Mouse (Mus musculus) neural tube, embryonic 12.5 days (tissue): ENCODE measurements around the gene Lmf2. TPM values are rescaled to one million over a fixed set of nuclear protein-coding genes. Genes with fewer than 3 reads are reported as not detected.

Source experiments
- ATAC-seq: fragments of 200-750 bp; cut with Nextera tagmentation; 2 replicates; pipeline ENCODE4 v1.8.0; 2017; ENCODE audit warnings: low read depth, mild to moderate bottlenecking, moderate TSS enrichment, moderate library complexity; ENCODE audit not compliant: low FRiP score
- H3K27ac ChIP-seq: fragments of 300-500 bp; sonication (generic); 2 replicates; pipeline ENCODE4 v1.5.1; 2016
- H3K27me3 ChIP-seq: fragments of 300-500 bp; sonication (generic); replicated peaks from 2 replicates; pipeline ENCODE4 v1.6.1; 2016; ENCODE audit warnings: mild to moderate bottlenecking
- H3K36me3 ChIP-seq: fragments of 300-500 bp; sonication (generic); 2 replicates; pipeline ENCODE4 v1.6.1; 2016; ENCODE audit warnings: mild to moderate bottlenecking
- H3K4me1 ChIP-seq: fragments of 300-500 bp; sonication (generic); 2 replicates; pipeline ENCODE4 v1.6.1; 2016
- H3K4me2 ChIP-seq: fragments of 300-500 bp; sonication (generic); replicated peaks from 2 replicates; pipeline ENCODE4 v1.6.1; 2016; ENCODE audit warnings: mild to moderate bottlenecking
- H3K4me3 ChIP-seq: fragments of 300-500 bp; sonication (generic); 2 replicates; pipeline ENCODE4 v1.5.1; 2016
- H3K9ac ChIP-seq: fragments of 300-500 bp; sonication (generic); 2 replicates; pipeline ENCODE4 v1.6.1; 2016; ENCODE audit warnings: mild to moderate bottlenecking
- H3K9me3 ChIP-seq: fragments of 300-500 bp; sonication (generic); 2 replicates; pipeline ENCODE4 v1.6.1; 2016; ENCODE audit warnings: mild to moderate bottlenecking
- WGBS: fragments of 180-500 bp; shearing (Covaris S2); methylation state at CpG from one replicate; pipeline ENCODE4 v1.1.7; 2016; 5-methylcytosine and 5-hydroxymethylcytosine counted together
- polyA plus RNA-seq: library from polyadenylated mRNA; unstranded; fragments of >200 nt; fragmentation: Nextera tagmentation; extraction: Ambion mirVana; gene quantifications from 2 replicates; pipeline ENCODE4 v1.2.1, GENCODE M21; 2016

Gene Lmf2
- polyA plus RNA-seq, 1 experiment from 2014 or later = 42.2 TPM

DNA sequence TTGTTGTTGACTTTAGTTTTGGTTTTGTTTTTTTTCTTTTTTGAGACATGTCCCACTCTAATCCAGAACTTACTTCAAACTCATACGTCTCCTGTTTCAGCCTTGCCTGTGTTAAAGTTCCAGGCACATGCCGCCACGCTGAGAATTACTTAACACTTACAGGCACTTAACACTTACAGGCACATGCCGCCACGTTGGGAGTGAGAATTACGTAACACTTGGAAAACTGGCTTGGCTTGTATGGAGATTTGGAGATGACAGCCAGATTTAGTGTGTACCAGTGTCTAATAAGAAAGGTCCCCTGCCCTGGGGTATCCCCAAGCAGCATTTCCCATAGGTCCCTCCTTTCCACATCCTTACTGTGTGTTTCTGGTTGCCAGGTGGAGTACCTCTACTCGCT lies 7.6 kb upstream of the Lmf2 start:
- Histone ChIP-seq H3K9ac (no peak overlapping the region), H3K27me3 (no peaks in the 10 kb centered on the region), H3K4me1 (no peaks in the 10 kb centered on the region), H3K36me3 (peaks cover 81% of the 10 kb centered on the region), H3K9me3 (no peaks in the 10 kb centered on the region), H3K27ac (no peak overlapping the region), H3K4me3 (no peak overlapping the region), H3K4me2 (no peak overlapping the region)
- ATAC-seq = no peak
- 96% methylated on average over 7 of the region's 7 CpGs for WGBS

DNA sequence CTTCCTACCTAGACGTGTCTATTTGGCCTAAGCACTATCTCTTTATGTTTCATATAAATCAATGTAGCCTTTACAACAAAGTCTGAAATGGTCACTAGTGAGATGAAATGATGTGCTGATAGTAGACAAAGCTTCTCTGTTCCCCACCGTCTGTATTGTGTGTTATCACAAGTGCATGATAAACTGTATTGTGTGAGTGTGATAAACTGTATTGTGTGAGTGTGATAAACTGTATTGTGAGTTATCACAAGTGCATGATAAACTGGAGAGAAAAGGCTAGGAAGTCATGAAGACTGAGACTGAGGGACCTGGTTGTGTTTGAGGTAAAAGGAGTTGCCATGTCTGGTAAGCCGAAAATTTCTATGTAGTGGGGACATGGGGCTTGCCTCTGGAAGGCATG lies 3.3 kb upstream of the Lmf2 start:
- H3K36me3 ChIP-seq = peaks cover 42% of the 10 kb centered on the region
- no peak for ATAC-seq
- no peaks in the 10 kb centered on the region for H3K27me3 ChIP-seq
- no peak overlapping the region for H3K4me2 ChIP-seq
- H3K4me3 ChIP-seq = no peak overlapping the region
- peaks cover 19% of the 10 kb centered on the region for H3K4me1 ChIP-seq
- no peaks in the 10 kb centered on the region for H3K9me3 ChIP-seq
- H3K27ac ChIP-seq = no peak overlapping the region
- 92% methylated on average over 3 of the region's 3 CpGs for WGBS
- H3K9ac ChIP-seq = no peak overlapping the region

DNA sequence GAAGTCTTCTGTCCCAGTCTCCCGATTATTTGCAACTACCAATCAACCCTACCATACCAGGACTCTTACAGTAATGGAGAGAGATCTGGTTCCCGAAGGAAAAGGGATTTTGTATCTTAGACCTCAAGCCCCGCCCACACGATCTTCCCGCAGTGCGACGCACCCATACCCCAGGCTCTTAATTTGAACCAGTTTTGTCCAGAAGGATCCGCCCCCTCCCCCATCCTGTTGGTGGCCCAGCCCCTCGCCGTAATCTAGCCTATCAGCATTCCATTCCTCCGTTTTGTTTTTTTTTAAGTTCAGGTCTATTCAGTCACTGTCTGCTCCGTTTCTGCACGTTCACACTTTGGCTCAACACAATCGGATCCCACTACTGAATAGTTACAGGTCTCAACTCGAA lies 913 bp upstream of the Lmf2 start:
- H3K27ac ChIP-seq = no peak overlapping the region
- H3K4me2 ChIP-seq = peak overlapping the region; percentile 79
- peaks cover 44% of the 10 kb centered on the region for H3K36me3 ChIP-seq
- no peaks in the 10 kb centered on the region for H3K9me3 ChIP-seq
- peaks cover 19% of the 10 kb centered on the region for H3K4me1 ChIP-seq
- peak overlapping the region; percentile 78 for H3K4me3 ChIP-seq
- no peaks in the 10 kb centered on the region for H3K27me3 ChIP-seq
- ATAC-seq = peak; percentile 61
- under 1% methylated on average over 15 of the region's 15 CpGs for WGBS
- H3K9ac ChIP-seq = peak overlapping the region; percentile 80

DNA sequence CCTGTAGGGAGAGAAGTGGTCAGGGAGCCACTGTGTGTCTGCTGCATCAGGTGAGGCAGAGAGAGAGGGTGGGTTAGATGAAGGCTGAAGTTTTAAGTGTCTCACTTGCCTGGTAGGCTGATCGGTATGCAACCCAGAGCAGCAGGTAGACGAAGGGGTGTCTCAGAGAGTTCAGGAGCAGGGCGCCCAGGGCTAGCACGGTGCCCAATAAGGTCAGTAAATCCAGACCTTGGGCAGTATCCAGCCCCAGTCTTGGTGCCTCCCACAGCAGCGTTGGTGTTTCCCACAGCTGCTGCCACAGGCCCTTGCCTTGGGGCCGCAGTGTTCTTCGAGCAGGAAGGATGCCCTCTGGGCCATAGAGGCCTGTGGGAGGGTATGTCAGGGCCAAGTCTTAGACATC lies 1.0 kb downstream of the Lmf2 start:
- no peak for ATAC-seq
- H3K36me3 ChIP-seq = peaks cover 43% of the 10 kb centered on the region
- peak overlapping the region; percentile 79 for H3K4me2 ChIP-seq
- peak overlapping the region; percentile 80 for H3K9ac ChIP-seq
- no peak overlapping the region for H3K27ac ChIP-seq
- H3K4me3 ChIP-seq = peak overlapping the region; percentile 78
- H3K9me3 ChIP-seq = no peaks in the 10 kb centered on the region
- H3K4me1 ChIP-seq = peaks cover 19% of the 10 kb centered on the region
- 88% methylated on average over 7 of the region's 7 CpGs for WGBS
- H3K27me3 ChIP-seq = no peaks in the 10 kb centered on the region

DNA sequence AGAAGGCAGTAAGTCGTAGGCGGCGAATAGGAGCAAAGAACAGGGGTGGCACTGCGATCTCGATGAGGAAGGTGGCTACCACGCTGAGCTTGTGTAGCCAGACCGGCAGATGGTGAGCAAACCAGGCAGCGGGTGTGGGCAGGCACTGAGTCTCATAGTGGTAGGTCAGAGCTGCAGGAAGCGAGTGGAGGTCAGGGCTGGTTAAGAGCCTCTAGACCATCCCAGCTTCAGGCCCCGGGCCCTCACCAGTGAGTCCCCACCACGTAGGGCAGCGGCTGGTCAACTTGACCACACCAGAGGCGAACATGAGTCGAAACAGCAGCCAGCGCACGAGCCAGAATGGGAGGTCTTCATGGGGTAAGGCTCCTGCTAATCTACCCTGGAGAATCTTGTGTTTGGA lies 1.6 kb downstream of the Lmf2 start:
- Histone ChIP-seq H3K4me3 (0 out of 2 replicates have a peak overlapping the region, but pooled peaks have one; percentile 78), H3K9ac (no peak overlapping the region)

DNA sequence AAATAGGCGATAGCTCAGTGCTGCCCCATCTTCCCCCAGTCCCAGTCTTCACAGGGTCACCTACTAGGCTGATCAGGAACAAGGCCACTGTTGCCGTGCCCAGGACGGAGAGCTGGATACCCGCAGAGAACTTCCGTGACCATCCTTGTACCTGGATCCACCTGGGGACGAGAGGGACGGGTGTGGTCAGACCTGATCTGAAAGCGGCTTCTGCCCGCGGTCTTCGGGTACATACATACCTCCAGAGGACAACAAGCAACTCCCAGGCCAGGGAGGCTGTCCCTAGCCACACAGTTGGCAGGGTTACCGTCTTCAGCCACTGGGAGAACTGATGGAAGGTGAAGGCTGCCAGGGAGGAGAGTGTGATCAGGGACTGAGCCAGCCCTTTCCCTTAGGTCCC lies 2.7 kb downstream of the Lmf2 start:
- Histone ChIP-seq H3K9me3 (no peaks in the 10 kb centered on the region), H3K9ac (no peak overlapping the region), H3K4me2 (no peak overlapping the region), H3K4me3 (no peak overlapping the region), H3K4me1 (peaks cover 19% of the 10 kb centered on the region), H3K27ac (no peak overlapping the region), H3K36me3 (peaks cover 39% of the 10 kb centered on the region), H3K27me3 (no peaks in the 10 kb centered on the region)
- WGBS = 97% methylated on average over 12 of the region's 12 CpGs
- no peak for ATAC-seq

More for the DNA sequence above, 1.6 kb downstream of the Lmf2 start:
- Histone ChIP-seq H3K27me3 (no peaks in the 10 kb centered on the region), H3K4me1 (peaks cover 19% of the 10 kb centered on the region), H3K27ac (no peak overlapping the region), H3K4me2 (peak overlapping the region; percentile 79), H3K9me3 (no peaks in the 10 kb centered on the region), H3K36me3 (peaks cover 43% of the 10 kb centered on the region)
- 94% methylated on average over 16 of the region's 16 CpGs for whole genome bisulfite sequencing
- no peak for ATAC-seq

DNA sequence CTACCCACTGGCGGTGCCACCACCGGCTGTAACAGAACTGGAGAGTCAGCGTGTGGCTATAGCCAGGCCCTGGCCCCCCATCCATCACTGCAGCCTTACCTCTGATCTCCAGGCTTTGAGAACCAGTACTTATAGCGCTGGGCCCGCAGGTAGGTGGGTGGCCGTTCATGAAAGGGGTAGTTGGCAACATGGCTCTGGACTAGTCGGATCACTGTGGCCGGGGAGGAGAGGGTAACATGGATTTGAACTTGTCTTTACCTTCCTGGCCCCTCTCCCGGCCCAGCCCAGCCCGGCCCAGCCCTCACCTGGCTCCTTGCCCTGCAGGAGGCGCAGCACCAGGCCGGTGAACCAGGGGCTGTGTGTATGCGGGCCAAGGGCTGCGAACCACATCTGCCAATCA lies 3.4 kb downstream of the Lmf2 start:
- H3K9me3 ChIP-seq = no peaks in the 10 kb centered on the region
- H3K4me3 ChIP-seq = no peak overlapping the region
- H3K27ac ChIP-seq = no peak overlapping the region
- H3K36me3 ChIP-seq = peaks cover 39% of the 10 kb centered on the region
- WGBS = 94% methylated on average over 14 of the region's 14 CpGs
- ATAC-seq = no peak
- no peak overlapping the region for H3K9ac ChIP-seq
- peaks cover 15% of the 10 kb centered on the region for H3K4me1 ChIP-seq
- no peak overlapping the region for H3K4me2 ChIP-seq
- no peaks in the 10 kb centered on the region for H3K27me3 ChIP-seq

DNA sequence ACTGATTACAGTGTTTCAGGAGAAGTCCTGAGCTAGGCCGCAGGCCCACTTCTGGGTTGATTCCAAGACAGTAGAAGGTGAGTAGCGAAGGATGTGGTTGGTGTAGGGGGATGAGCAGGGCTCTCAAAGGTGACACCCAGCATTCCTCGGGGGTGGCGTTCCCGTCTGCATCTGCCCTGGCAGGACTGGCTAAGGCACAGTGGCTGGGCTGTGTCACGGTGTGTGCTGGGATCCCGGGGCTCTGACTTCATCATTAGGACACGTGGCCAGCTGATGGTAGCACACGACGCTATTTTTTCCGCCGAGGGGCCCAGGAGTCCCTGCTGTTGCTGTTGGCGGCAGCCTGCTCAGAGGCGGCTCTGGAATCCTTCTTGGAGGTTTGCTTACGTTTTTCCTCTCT lies 4.2 kb downstream of the Lmf2 start:
- H3K4me2 ChIP-seq = no peak overlapping the region
- no peak overlapping the region for H3K9ac ChIP-seq
- peaks cover 39% of the 10 kb centered on the region for H3K36me3 ChIP-seq
- H3K4me1 ChIP-seq = peaks cover 12% of the 10 kb centered on the region
- WGBS = 89% methylated on average over 15 of the region's 15 CpGs
- no peak overlapping the region for H3K27ac ChIP-seq
- ATAC-seq = no peak
- no peaks in the 10 kb centered on the region for H3K27me3 ChIP-seq
- no peaks in the 10 kb centered on the region for H3K9me3 ChIP-seq
- no peak overlapping the region for H3K4me3 ChIP-seq

DNA sequence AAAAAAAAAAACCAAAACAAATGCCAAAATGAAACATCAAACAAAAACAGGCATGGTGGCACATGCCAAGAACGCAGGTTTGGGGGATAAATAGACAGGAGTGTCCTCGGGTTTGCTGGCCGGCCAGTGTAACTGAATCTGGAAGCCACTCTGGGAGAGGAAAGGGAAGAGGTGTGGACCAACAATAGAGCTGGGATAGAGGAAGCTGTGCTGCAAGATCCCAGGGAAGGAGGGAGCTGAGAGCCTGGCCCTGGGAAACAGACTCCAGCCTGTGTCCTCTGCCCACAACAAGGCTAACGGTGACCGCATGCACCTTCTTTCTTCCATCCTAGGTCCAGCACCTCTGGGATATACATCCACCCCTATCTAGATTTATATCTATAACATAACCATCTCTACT lies 5.0 kb downstream of the Lmf2 start:
- Histone ChIP-seq H3K9ac (no peak overlapping the region), H3K4me1 (peaks cover 12% of the 10 kb centered on the region), H3K27me3 (no peaks in the 10 kb centered on the region), H3K9me3 (no peaks in the 10 kb centered on the region), H3K27ac (no peak overlapping the region), H3K4me3 (no peak overlapping the region), H3K36me3 (peaks cover 39% of the 10 kb centered on the region), H3K4me2 (no peak overlapping the region)
- WGBS = 85% methylated on average over 5 of the region's 5 CpGs
- ATAC-seq = no peak

DNA sequence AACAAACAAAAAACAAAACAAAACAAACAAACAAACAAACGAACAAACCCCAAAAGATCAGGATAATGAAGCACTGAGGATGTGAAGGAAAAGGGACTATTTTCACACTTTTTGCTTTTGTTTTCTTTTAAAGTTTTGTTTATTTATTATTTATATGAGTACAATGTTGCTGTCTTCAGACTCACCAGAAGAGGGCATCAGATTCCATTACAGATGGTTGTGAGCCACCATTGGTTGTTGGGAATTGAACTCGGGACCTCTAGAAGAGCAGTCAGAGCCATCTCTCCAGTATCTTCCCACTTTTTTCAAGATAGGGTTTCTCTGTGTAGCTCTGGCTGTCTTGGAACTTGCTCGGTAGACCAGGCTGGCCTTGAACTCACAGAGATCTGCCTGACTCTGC lies 12.1 kb downstream of the Lmf2 start:
- H3K9ac ChIP-seq = no peak overlapping the region
- no peaks in the 10 kb centered on the region for H3K9me3 ChIP-seq
- H3K4me1 ChIP-seq = no peaks in the 10 kb centered on the region
- H3K36me3 ChIP-seq = no peaks in the 10 kb centered on the region
- H3K27ac ChIP-seq = no peak overlapping the region
- ATAC-seq = no peak
- H3K4me3 ChIP-seq = no peak overlapping the region
- H3K27me3 ChIP-seq = no peaks in the 10 kb centered on the region
- H3K4me2 ChIP-seq = no peak overlapping the region
- 84% methylated on average over 3 of the region's 3 CpGs for WGBS

DNA sequence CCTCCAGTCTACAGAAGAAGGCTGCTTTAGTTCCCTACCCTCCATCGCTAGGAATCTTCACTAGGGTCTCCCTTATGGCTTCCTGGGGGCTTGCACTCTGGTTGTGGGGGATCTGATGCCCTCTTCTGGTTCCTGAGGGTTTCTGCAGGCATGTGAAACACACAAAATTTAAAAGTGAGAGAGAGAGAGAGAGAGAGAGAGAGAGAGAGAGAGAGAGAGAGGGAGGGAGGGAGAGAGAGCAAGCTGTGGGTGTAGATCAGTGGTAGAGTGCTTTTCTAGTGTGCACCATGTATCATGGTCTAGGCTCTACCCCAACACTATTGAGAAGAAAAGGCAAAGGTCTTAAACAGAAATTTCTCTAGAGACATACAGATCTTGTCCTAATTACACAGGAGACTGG lies 13.8 kb downstream of the Lmf2 start:
- Histone ChIP-seq H3K27ac (no peak overlapping the region), H3K4me1 (no peaks in the 10 kb centered on the region), H3K9ac (no peak overlapping the region), H3K4me3 (no peak overlapping the region), H3K27me3 (no peaks in the 10 kb centered on the region), H3K4me2 (no peak overlapping the region), H3K9me3 (no peaks in the 10 kb centered on the region), H3K36me3 (no peaks in the 10 kb centered on the region)
- ATAC-seq = no peak
- 48% methylated on average over 1 of the region's 1 CpGs for WGBS

DNA sequence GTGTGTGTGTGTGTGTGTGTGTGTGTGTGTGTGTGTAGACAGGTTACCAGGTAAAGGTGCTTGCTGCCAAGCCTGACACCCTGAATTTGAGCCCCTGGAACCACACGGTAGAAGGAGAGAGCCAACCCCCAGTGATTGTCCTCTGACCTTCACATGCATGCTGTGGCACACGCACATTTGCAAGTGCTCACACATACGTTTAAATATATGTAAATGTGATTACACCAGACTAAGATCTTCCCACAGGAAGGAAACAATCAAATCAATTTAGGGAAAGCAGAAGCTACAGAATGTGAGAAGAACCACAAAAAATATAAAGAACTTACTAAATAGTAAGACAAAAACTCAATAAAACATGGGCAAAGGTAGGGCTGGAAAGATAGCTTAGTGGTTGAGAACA lies 15.3 kb downstream of the Lmf2 start:
- ATAC-seq = no peak
- H3K4me1 ChIP-seq = no peaks in the 10 kb centered on the region
- no peaks in the 10 kb centered on the region for H3K36me3 ChIP-seq
- no peak overlapping the region for H3K4me3 ChIP-seq
- H3K4me2 ChIP-seq = no peak overlapping the region
- no peaks in the 10 kb centered on the region for H3K27me3 ChIP-seq
- 85% methylated on average over 3 of the region's 3 CpGs for WGBS
- no peak overlapping the region for H3K9ac ChIP-seq
- no peaks in the 10 kb centered on the region for H3K9me3 ChIP-seq
- H3K27ac ChIP-seq = no peak overlapping the region

DNA sequence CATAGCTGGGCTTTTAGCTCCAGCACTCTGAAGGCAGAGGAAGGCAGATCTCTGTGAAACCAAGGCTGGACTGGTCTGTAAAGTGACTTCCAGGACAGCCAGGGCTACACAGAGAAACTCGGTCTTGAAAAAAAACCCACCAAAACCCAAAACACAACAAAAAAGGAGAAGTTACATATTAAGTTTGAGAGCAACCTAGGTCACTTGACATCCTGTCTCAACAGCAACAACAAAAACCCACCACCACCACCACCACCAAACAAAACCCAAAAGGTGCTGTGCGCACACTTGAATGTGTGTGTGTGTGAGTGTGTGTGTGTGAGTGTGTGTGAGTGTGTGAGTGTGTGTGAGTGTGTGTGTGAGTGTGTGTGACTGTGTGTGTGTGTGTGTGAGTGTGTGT lies 15.8 kb downstream of the Lmf2 start:
- H3K4me3 ChIP-seq = no peak overlapping the region
- no peaks in the 10 kb centered on the region for H3K27me3 ChIP-seq
- no peak overlapping the region for H3K4me2 ChIP-seq
- ATAC-seq = no peak
- H3K9me3 ChIP-seq = no peaks in the 10 kb centered on the region
- no peak overlapping the region for H3K9ac ChIP-seq
- no peaks in the 10 kb centered on the region for H3K4me1 ChIP-seq
- H3K27ac ChIP-seq = no peak overlapping the region
- 84% methylated on average over 2 of the region's 2 CpGs for WGBS
- H3K36me3 ChIP-seq = no peaks in the 10 kb centered on the region
